Comparison of ENCODE assay signal across 8 mouse cellular contexts in genomic region chr10:93276349-93276763, GRCm38 (mm10). TPM values are rescaled to one million over a fixed set of nuclear protein-coding genes. Genes with fewer than 3 reads are reported as not detected.
A peak's percentile ranks its signal among the peaks of the same experiment; 100 is the strongest.
DNase-seq lines count a peak whose midpoint lies in the region; ATAC-seq lines count a peak whose summit lies in the region.

No protein-coding gene starts in this region.

- peaks cover 60% of the 10 kb centered on the region for H3K4me1 ChIP-seq in embryonic facial prominence, embryonic 13.5 days
- peaks cover 41% of the 10 kb centered on the region for H3K4me1 ChIP-seq in heart, embryonic 11.5 days (ENCODE audit: control insufficient read depth, insufficient read depth, low read length)
- H3K4me1 ChIP-seq in kidney, embryonic 14.5 days (ENCODE audit: control insufficient read depth, insufficient read depth, low read length): peaks cover 23% of the 10 kb centered on the region; the same call in 1 of the 2 replicates
- H3K4me1 ChIP-seq in neural tube, embryonic 11.5 days (ENCODE audit: control insufficient read depth, insufficient read depth, low read length): peaks cover 7% of the 10 kb centered on the region; the same call in 1 of the 2 replicates

- DNase-seq in frontal cortex, postnatal 25 days (ENCODE audit: low spot score in 2 of 2): no peak
- DNase-seq in liver: peak; percentile 40
- DNase-seq in neural tube, embryonic 11.5 days (ENCODE audit: low spot score): peak; percentile 66
- DNase-seq in c-Kit-positive CD71-positive TER-119-positive erythroid progenitor cells, embryonic 14.5 days (ENCODE audit: low spot score): no peak

- no peaks in the 10 kb centered on the region for H3K9me3 ChIP-seq in embryonic facial prominence, embryonic 13.5 days
- no peaks in the 10 kb centered on the region for H3K9me3 ChIP-seq in heart, embryonic 11.5 days (replicated peaks; ENCODE audit: control insufficient read depth, low read length)
- H3K9me3 ChIP-seq in kidney, embryonic 14.5 days (ENCODE audit: control insufficient read depth, low read length): no peaks in the 10 kb centered on the region
- H3K9me3 ChIP-seq in neural tube, embryonic 11.5 days (ENCODE audit: control insufficient read depth, low read length): no peaks in the 10 kb centered on the region

- H3K36me3 ChIP-seq in embryonic facial prominence, embryonic 13.5 days: peaks cover 39% of the 10 kb centered on the region
- no peaks in the 10 kb centered on the region for H3K36me3 ChIP-seq in heart, embryonic 11.5 days (ENCODE audit: control insufficient read depth, insufficient read depth, low read length)
- H3K36me3 ChIP-seq in kidney, embryonic 14.5 days (ENCODE audit: control insufficient read depth, insufficient read depth, low read length): peaks cover 7% of the 10 kb centered on the region; the same call in 1 of the 2 replicates
- H3K36me3 ChIP-seq in neural tube, embryonic 11.5 days (ENCODE audit: control insufficient read depth, insufficient read depth, low read length): no peaks in the 10 kb centered on the region; the same call in 1 of the 2 replicates

- H3K27ac ChIP-seq in embryonic facial prominence, embryonic 13.5 days: peak overlapping the region; percentile 1; the same call in 1 of the 2 replicates
- no peak overlapping the region for H3K27ac ChIP-seq in heart, embryonic 11.5 days (ENCODE audit: low read depth, low read length)
- H3K27ac ChIP-seq in kidney, embryonic 14.5 days (ENCODE audit: low read depth, low read length): no peak overlapping the region
- no peak overlapping the region for H3K27ac ChIP-seq in neural tube, embryonic 11.5 days (ENCODE audit: low read depth, low read length)

- 20% methylated on average over 16 of the region's 16 CpGs for WGBS in embryonic facial prominence, embryonic 13.5 days
- WGBS in heart, embryonic 11.5 days (ENCODE audit: insufficient replicate concordance): 10% methylated on average over 16 of the region's 16 CpGs
- WGBS in kidney, embryonic 14.5 days: 16% methylated on average over 16 of the region's 16 CpGs
- 7% methylated on average over 16 of the region's 16 CpGs for WGBS in neural tube, embryonic 11.5 days

- H3K9ac ChIP-seq in embryonic facial prominence, embryonic 13.5 days: 0 out of 2 replicates have a peak overlapping the region, but pooled peaks have one; percentile 27
- H3K9ac ChIP-seq in heart, embryonic 11.5 days (ENCODE audit: low read depth, low read length): peak overlapping the region; percentile 47
- no peak overlapping the region for H3K9ac ChIP-seq in kidney, embryonic 14.5 days (ENCODE audit: low read depth, low read length)
- peak overlapping the region; percentile 3; the same call in 1 of the 2 replicates for H3K9ac ChIP-seq in neural tube, embryonic 11.5 days (ENCODE audit: low read length)

- peak overlapping the region; percentile 8; the same call in 1 of the 2 replicates for H3K4me3 ChIP-seq in embryonic facial prominence, embryonic 13.5 days
- H3K4me3 ChIP-seq in heart, embryonic 11.5 days (ENCODE audit: low read depth, low read length): peak overlapping the region; percentile 28
- H3K4me3 ChIP-seq in kidney, embryonic 14.5 days (ENCODE audit: low read length): peak overlapping the region; percentile 11; the same call in 1 of the 2 replicates
- peak overlapping the region; percentile 13; the same call in 1 of the 2 replicates for H3K4me3 ChIP-seq in neural tube, embryonic 11.5 days (ENCODE audit: low read depth, low read length)

- H3K27me3 ChIP-seq in embryonic facial prominence, embryonic 13.5 days: no peaks in the 10 kb centered on the region
- H3K27me3 ChIP-seq in heart, embryonic 11.5 days (ENCODE audit: control insufficient read depth, insufficient read depth, low read length): no peaks in the 10 kb centered on the region
- H3K27me3 ChIP-seq in kidney, embryonic 14.5 days (ENCODE audit: control insufficient read depth, insufficient read depth, low read length): no peaks in the 10 kb centered on the region
- no peaks in the 10 kb centered on the region for H3K27me3 ChIP-seq in neural tube, embryonic 11.5 days (ENCODE audit: control insufficient read depth, insufficient read depth, low read length)

- peak overlapping the region; percentile 33 for H3K4me2 ChIP-seq in embryonic facial prominence, embryonic 13.5 days
- H3K4me2 ChIP-seq in heart, embryonic 11.5 days: peak overlapping the region; percentile 62
- peak overlapping the region; percentile 20; the same call in 1 of the 2 replicates for H3K4me2 ChIP-seq in kidney, embryonic 14.5 days (replicated peaks; ENCODE audit: low read depth, low read length)
- peak overlapping the region; percentile 41 for H3K4me2 ChIP-seq in neural tube, embryonic 11.5 days (ENCODE audit: low read depth)

- peak; percentile 14; the same call in 1 of the 2 replicates for ATAC-seq in frontal cortex, adult (ENCODE audit: low TSS enrichment)
- no peak for ATAC-seq in embryonic facial prominence, embryonic 13.5 days (ENCODE audit: insufficient number of reproducible peaks, insufficient read depth, low FRiP score, low TSS enrichment, low read depth)
- ATAC-seq in heart, embryonic 11.5 days (replicated peaks; ENCODE audit: insufficient number of reproducible peaks, low FRiP score, low TSS enrichment): no peak
- ATAC-seq in kidney, embryonic 14.5 days (ENCODE audit: low FRiP score, low TSS enrichment): peak; percentile 52; the same call in 1 of the 2 replicates
- peak; percentile 51; the same call in 1 of the 2 replicates for ATAC-seq in neural tube, embryonic 11.5 days (ENCODE audit: insufficient read depth, low FRiP score, low TSS enrichment)

RNA-seq across cellular contexts. Expression of gene Elk3, which starts 34.6 kb away (rescaled TPM):
- 33.9 and 40.0 TPM in 2 replicates for polyA plus RNA-seq in embryonic facial prominence, embryonic 13.5 days (2015; fragmentation: Nextera tagmentation; extraction: Ambion mirVana)
- polyA plus RNA-seq in heart, embryonic 11.5 days (2014; fragmentation: Nextera tagmentation; extraction: Ambion mirVana): 39.9 and 42.1 TPM in 2 replicates
- polyA plus RNA-seq in kidney, embryonic 14.5 days (2014; fragmentation: Nextera tagmentation; extraction: Ambion mirVana): 43.4 and 49.1 TPM in 2 replicates
- polyA plus RNA-seq in neural tube, embryonic 11.5 days (2014; fragmentation: Nextera tagmentation; extraction: Ambion mirVana): 21.9 and 28.1 TPM in 2 replicates

Comparison
In these comparisons a context has a peak if more than half of its experiments do, and no peak if none do; other contexts are left out.
1. ATAC-seq: peak in frontal cortex, adult (single experiment), kidney, embryonic 14.5 days (single experiment) and neural tube, embryonic 11.5 days (single experiment); none in embryonic facial prominence, embryonic 13.5 days (single experiment) and heart, embryonic 11.5 days (single experiment).
2. DNase-seq: peak in liver (single experiment) and neural tube, embryonic 11.5 days (single experiment); none in frontal cortex, postnatal 25 days (0 of 2) and c-Kit-positive CD71-positive TER-119-positive erythroid progenitor cells, embryonic 14.5 days (single experiment).
3. Peak in every context shown above with its lines, with median percentiles within 50 percentile points of each other: H3K4me2 ChIP-seq and H3K4me3 ChIP-seq.